Mouse (Mus musculus) brain, embryonic 14.5 days (tissue): ENCODE results near the gene Alg13. TPM values are rescaled to one million over a fixed set of nuclear protein-coding genes. Genes with fewer than 3 reads are reported as not detected.

Experiments
- DNase-seq: peaks from one replicate; pipeline ENCODE4 v3.0.0-alpha.2; 2011; ENCODE audit warnings: low read depth
- CTCF ChIP-seq: fragments of 200-500 bp; IDR thresholded peaks from 2 replicates; pipeline ENCODE4 v1.5.1; 2012; ENCODE audit warnings: inconsistent platforms, mild to moderate bottlenecking, moderate library complexity, borderline replicate concordance; ENCODE audit not compliant: insufficient read depth, insufficient read length; ENCODE audit errors: extremely low read depth
- POLR2A ChIP-seq: fragments of 200-500 bp; IDR thresholded peaks from 2 replicates; pipeline ENCODE4 v1.6.1; 2012; ENCODE audit warnings: mild to moderate bottlenecking, inconsistent platforms, borderline replicate concordance; ENCODE audit not compliant: poor library complexity, insufficient read depth, insufficient read length, severe bottlenecking; ENCODE audit errors: extremely low read depth
- polyA plus RNA-seq: library from polyadenylated mRNA; depleted of rRNA; stranded (reverse); fragments of >200 nt; gene quantifications from 2 replicates; pipeline ENCODE4 v1.2.3, GENCODE M21; 2012; rRNA removed

The Alg13 gene
- polyA plus RNA-seq, 1 experiment: 16.6 TPM

DNA sequence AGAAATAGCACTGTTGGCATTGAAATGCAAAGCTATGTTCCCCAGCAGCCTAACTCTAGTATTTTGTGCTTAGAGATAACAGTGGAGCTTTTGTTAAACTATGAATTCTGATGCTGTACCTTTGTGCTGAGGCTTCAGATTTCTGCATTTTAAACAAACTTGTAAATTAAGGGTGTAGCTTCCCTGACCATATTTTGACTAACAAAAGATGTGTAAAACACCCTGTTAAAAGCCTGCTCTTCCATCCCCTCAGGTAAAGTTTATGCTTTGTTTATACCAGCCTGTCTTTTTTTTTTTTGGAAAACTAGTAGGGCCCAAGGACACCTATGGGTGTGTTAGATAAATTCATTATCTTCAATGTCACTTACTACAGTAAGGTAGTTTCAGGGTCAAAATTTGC lies 20.3 kb downstream of the Alg13 start:
- no peak for TF ChIP-seq CTCF
- no peak for TF ChIP-seq POLR2A
- no peak for DNase-seq

GRCm38 (mm10) chrX:144338355-144338754 lies 20.8 kb downstream of the Alg13 start:
- no peak for DNase-seq
- TF ChIP-seq POLR2A (no peak), CTCF (no peak)

DNA sequence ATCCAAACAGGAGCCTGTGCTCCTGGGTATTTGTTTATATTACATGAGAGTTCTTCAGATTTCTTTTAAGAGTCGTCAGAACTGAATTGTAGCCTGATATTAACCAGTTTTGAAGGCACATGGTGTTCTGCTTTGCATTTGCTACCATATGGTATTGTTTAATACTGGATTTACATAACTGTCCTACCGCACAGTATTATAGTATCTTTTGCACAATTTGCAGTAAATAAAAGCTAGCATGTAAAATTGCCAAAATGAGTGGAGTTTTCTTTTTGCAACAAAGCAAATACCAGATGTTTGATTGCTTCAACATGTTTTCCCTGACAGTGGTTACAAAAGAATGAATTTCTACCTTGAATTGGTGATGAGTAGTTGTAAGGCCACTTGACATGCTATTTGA lies 56.6 kb downstream of the Alg13 start:
- no peak for TF ChIP-seq POLR2A
- no peak for DNase-seq

- TF ChIP-seq CTCF: peak; percentile 76
- TF ChIP-seq POLR2A: no peak
These were observed 85.9 kb downstream of the Alg13 start for GRCm38 (mm10) chrX:144403526-144403925.

GRCm38 (mm10) chrX:144408036-144408435 lies 90.4 kb downstream of the Alg13 start:
- TF ChIP-seq POLR2A: no peak
- DNase-seq: no peak

More at GRCm38 (mm10) chrX:144403526-144403925, 85.9 kb downstream of the Alg13 start:
- DNase-seq: peak; percentile 75

GRCm38 (mm10) chrX:144420259-144420658 lies 102.7 kb downstream of the Alg13 start:
- DNase-seq: no peak
- TF ChIP-seq POLR2A (no peak), CTCF (no peak)

- no peak for TF ChIP-seq POLR2A
- TF ChIP-seq CTCF: no peak
- DNase-seq: no peak
These were observed 103.5 kb downstream of the Alg13 start for GRCm38 (mm10) chrX:144421091-144421490.

- TF ChIP-seq POLR2A (no peak), CTCF (no peak)
- no peak for DNase-seq
These were observed 106.2 kb downstream of the Alg13 start for GRCm38 (mm10) chrX:144423848-144424247.

Other genes starting within 250 kb of the Alg13 start
- gene A730046J19Rik, start 164.1 kb upstream of the Alg13 start, polyA plus RNA-seq: 0.25 and 0.30 TPM in 2 replicates
- gene Trpc5os, start 138.8 kb downstream of the Alg13 start, polyA plus RNA-seq: not detected in 2 replicates